Comparison of ENCODE assay signal across 15 mouse cellular contexts in the genomic region with DNA sequence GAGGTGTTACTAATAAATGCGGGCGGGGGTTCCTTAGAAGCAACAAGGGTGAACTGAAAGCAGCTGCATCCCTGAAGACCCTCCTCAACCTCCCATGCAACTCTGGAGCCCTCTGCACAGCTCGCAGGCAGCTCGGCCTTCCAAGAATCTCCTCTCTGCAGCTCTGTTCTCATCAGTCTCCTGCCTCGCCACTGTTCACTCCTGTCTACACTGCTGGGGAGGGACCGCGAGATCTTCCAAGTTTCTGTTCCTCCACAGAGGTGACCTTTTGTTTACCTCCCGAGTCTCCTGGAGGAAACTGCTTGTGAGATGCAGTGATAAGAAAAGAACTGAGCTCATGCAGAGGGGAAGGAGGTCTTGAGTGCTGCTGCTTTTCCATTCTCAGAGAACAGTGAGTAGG.
DNase-seq lines count a peak whose midpoint lies in the region; ATAC-seq and TF ChIP-seq lines count a peak whose summit lies in the region.
"Had no signal": no experiment of that assay in that cellular context is flagged by ENCODE, and none has a peak within 500 bp of the region (broad histone marks: within the 10 kb centered on the region; RNA-seq: fewer than 3 reads in every experiment).

No protein-coding gene starts in this region.

- DNase-seq in heart, adult 2 months: no peak
- no peak for DNase-seq in lung, embryonic 14.5 days
- no peak for DNase-seq in lung, postnatal 10 days
- peak; percentile 31 for DNase-seq in retina, embryonic 14.5 days (ENCODE audit: low spot score)
- DNase-seq in urinary bladder, adult 18-20 months (ENCODE audit: low spot score in 2 of 2): no peak
- DNase-seq: cerebellum, postnatal 25 days; gastrocnemius, postnatal 36 days; layer of hippocampus, postnatal 36 days; liver, postnatal 0 days had no signal

- no peak for ATAC-seq in heart, embryonic 12.5 days (ENCODE audit: insufficient number of reproducible peaks, low FRiP score)
- 0 out of 2 replicates have a peak, but pooled peaks have one; percentile 19 for ATAC-seq in lung, embryonic 14.5 days (ENCODE audit: insufficient read depth)
- ATAC-seq in embryonic facial prominence, embryonic 12.5 days (ENCODE audit: insufficient number of reproducible peaks, insufficient read depth, low FRiP score, low TSS enrichment): no peak
- ATAC-seq: liver, postnatal 0 days had no signal

- H3K9ac ChIP-seq in heart, embryonic 12.5 days: peak overlapping the region; percentile 11; the same call in 1 of the 2 replicates
- H3K9ac ChIP-seq in heart, adult 2 months (ENCODE audit: low read depth, low read length): no peak overlapping the region
- H3K9ac ChIP-seq in lung, embryonic 14.5 days: no peak overlapping the region
- no peak overlapping the region for H3K9ac ChIP-seq in embryonic facial prominence, embryonic 12.5 days
- H3K9ac ChIP-seq: embryonic facial prominence, embryonic 15.5 days; limb, embryonic 13.5 days; liver, postnatal 0 days; neural tube, embryonic 15.5 days had no signal

- intact Hi-C loops in heart, adult 2 months (cut with DNase I): no loop called here

- 0 out of 2 replicates have a peak overlapping the region, but pooled peaks have one; percentile 3 for H3K4me2 ChIP-seq in heart, embryonic 12.5 days
- H3K4me2 ChIP-seq in lung, embryonic 14.5 days: no peak overlapping the region
- no peak overlapping the region for H3K4me2 ChIP-seq in embryonic facial prominence, embryonic 12.5 days (replicated peaks)
- H3K4me2 ChIP-seq: embryonic facial prominence, embryonic 15.5 days; limb, embryonic 13.5 days; neural tube, embryonic 15.5 days had no signal

- peaks cover 2% of the 10 kb centered on the region for H3K79me2 ChIP-seq in heart, adult 2 months (replicated peaks; ENCODE audit: control insufficient read depth, insufficient read depth, low read length)

- TF ChIP-seq POLR2A in heart, adult 2 months (IDR thresholded peaks at IDR 0.05; ENCODE audit: insufficient read depth, low read depth, low read length): no peak

- 15% methylated on average over 8 of the region's 8 CpGs for WGBS in heart, embryonic 12.5 days
- WGBS in heart, adult 2 months: 34% methylated on average over 8 of the region's 8 CpGs
- WGBS in lung, embryonic 14.5 days: 28% methylated on average over 8 of the region's 8 CpGs
- WGBS in embryonic facial prominence, embryonic 12.5 days: 40% methylated on average over 8 of the region's 8 CpGs

- H3K36me3 ChIP-seq in heart, embryonic 12.5 days: no peaks in the 10 kb centered on the region
- peaks cover 1% of the 10 kb centered on the region; the same call in 1 of the 2 replicates for H3K36me3 ChIP-seq in heart, adult 2 months (ENCODE audit: control insufficient read depth, insufficient read depth, low read length)
- no peaks in the 10 kb centered on the region for H3K36me3 ChIP-seq in lung, embryonic 14.5 days (ENCODE audit: insufficient read depth)
- H3K36me3 ChIP-seq in embryonic facial prominence, embryonic 12.5 days: no peaks in the 10 kb centered on the region
- H3K36me3 ChIP-seq: embryonic facial prominence, embryonic 15.5 days; limb, embryonic 13.5 days; neural tube, embryonic 15.5 days had no signal

- H3K27ac ChIP-seq in heart, embryonic 12.5 days (ENCODE audit: poor library complexity, severe bottlenecking): no peak overlapping the region
- no peak overlapping the region for H3K27ac ChIP-seq in heart, adult 2 months
- H3K27ac ChIP-seq in lung, embryonic 14.5 days (ENCODE audit: low read depth): no peak overlapping the region
- 0 out of 2 replicates have a peak overlapping the region, but pooled peaks have one; percentile 23 for H3K27ac ChIP-seq in embryonic facial prominence, embryonic 12.5 days
- H3K27ac ChIP-seq: embryonic facial prominence, embryonic 15.5 days; limb, embryonic 13.5 days; neural tube, embryonic 15.5 days had no signal

- H3K27me3 ChIP-seq in heart, embryonic 12.5 days (replicated peaks): no peaks in the 10 kb centered on the region
- no peaks in the 10 kb centered on the region for H3K27me3 ChIP-seq in heart, adult 2 months (ENCODE audit: control insufficient read depth, insufficient read depth, low read length)
- no peaks in the 10 kb centered on the region for H3K27me3 ChIP-seq in lung, embryonic 14.5 days (ENCODE audit: insufficient read depth, low read length)
- H3K27me3 ChIP-seq in embryonic facial prominence, embryonic 12.5 days: no peaks in the 10 kb centered on the region
- H3K27me3 ChIP-seq: embryonic facial prominence, embryonic 15.5 days; megakaryocyte, embryonic 14.5 days; neural tube, embryonic 15.5 days had no signal

- no peaks in the 10 kb centered on the region for H3K9me3 ChIP-seq in heart, embryonic 12.5 days (replicated peaks)
- no peaks in the 10 kb centered on the region for H3K9me3 ChIP-seq in lung, embryonic 14.5 days (ENCODE audit: low read depth, low read length)
- H3K9me3 ChIP-seq in embryonic facial prominence, embryonic 12.5 days: no peaks in the 10 kb centered on the region
- H3K9me3 ChIP-seq: embryonic facial prominence, embryonic 15.5 days; limb, embryonic 13.5 days; megakaryocyte, embryonic 14.5 days; neural tube, embryonic 15.5 days had no signal

- no peak overlapping the region for H3K4me3 ChIP-seq in heart, embryonic 12.5 days
- H3K4me3 ChIP-seq in heart, adult 2 months: no peak overlapping the region
- no peak overlapping the region for H3K4me3 ChIP-seq in lung, embryonic 14.5 days (ENCODE audit: low read depth, low read length)
- no peak overlapping the region for H3K4me3 ChIP-seq in embryonic facial prominence, embryonic 12.5 days
- H3K4me3 ChIP-seq: embryonic facial prominence, embryonic 15.5 days; limb, embryonic 13.5 days; megakaryocyte, embryonic 14.5 days; neural tube, embryonic 15.5 days had no signal

- TF ChIP-seq CTCF in heart, adult 2 months (IDR thresholded peaks at IDR 0.05): no peak
- TF ChIP-seq CTCF in lung, embryonic 14.5 days (IDR thresholded peaks at IDR 0.05; ENCODE audit: low read depth): no peak

- no peak for TF ChIP-seq EP300 in heart, adult 2 months (IDR thresholded peaks at IDR 0.05; ENCODE audit: insufficient read depth, low read depth, low read length)

- H3K4me1 ChIP-seq in heart, embryonic 12.5 days (replicated peaks): peaks cover 57% of the 10 kb centered on the region
- peaks cover 8% of the 10 kb centered on the region for H3K4me1 ChIP-seq in heart, adult 2 months (ENCODE audit: control insufficient read depth, insufficient read depth, low read length)
- peaks cover 9% of the 10 kb centered on the region; the same call in 1 of the 2 replicates for H3K4me1 ChIP-seq in lung, embryonic 14.5 days (ENCODE audit: insufficient read depth)
- H3K4me1 ChIP-seq in embryonic facial prominence, embryonic 12.5 days: peaks cover 59% of the 10 kb centered on the region
- H3K4me1 ChIP-seq: megakaryocyte, embryonic 14.5 days had no signal
